Mouse (Mus musculus) naive thymus-derived CD4-positive, alpha-beta T cell, adult 2 months (primary cell): ENCODE measurements at regions not wholly inside any gene's neighbourhood (a gene's known extent, or its start where the extent isn't known, plus 50 kb on each side); places are given as distances from the start of the nearest gene placed in this dataset.

Source experiments
- DNase-seq: peaks from one replicate; pipeline ENCODE4 v3.0.0-alpha.2; 2011; ENCODE audit warnings: low read depth

DNA sequence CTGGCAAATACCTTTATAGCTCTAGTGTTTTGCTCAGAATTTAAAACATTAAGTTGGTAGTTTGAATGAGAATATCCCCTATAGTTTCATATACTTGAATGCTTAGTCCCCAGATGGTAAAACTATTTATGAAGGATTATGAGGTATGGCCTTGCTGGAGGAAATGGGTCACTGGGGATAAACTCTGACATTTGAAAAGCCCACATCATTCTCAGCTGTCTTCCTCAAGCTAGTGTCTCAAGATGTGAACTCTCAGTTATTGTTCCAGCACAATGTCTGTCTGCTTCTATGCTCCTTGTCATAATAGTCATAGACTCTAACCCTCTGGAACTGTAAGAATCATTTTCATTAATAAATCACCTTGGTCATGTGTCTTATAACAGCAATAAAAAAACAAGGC, 2004.1 kb upstream of the Gm8797 start:
- no peak for DNase-seq

- peak; percentile 1 for DNase-seq
Measured at GRCm38 (mm10) chr3:3751596-3752251, 1998.9 kb upstream of the Gm8797 start.

DNA sequence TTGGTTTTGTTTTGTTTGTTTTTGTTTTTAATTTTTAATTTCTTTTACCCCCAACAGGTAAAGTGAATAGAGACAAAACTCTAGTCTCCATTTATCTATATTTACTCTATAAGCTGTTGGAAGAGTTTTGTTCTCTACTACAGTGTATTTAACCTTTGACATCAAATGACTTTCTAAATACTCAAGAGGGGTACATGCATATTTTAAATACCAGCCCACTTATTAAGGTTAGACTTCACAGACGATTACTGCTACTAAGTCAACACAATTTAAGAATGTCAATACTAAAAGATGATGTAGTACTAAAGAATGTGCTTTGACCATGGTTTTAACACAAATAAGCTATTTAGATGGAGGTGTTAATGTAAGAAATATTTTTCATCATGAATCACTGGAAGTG, 1989.3 kb upstream of the Gm8797 start:
- DNase-seq, result no peak

GRCm38 (mm10) chr3:3784200-3784599, 1966.4 kb upstream of the Gm8797 start:
- no peak for DNase-seq

DNA sequence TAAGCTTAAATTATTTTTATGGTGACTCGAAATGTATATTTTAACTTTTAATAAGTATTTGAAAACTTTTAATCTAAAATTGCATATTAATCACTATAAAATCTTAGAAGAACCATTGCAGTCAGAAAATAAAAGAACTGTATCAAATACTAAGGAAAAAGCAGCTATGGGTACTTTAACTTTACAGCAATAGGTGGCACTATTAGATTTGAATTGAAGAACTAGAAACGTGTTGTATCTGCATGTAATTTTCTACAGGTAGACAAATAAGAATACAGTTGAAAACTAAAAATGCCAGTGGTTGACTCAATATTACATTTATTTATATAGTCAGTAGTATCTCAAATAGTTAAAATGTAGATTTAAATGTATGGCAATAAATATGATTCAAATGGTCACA, 1964.6 kb upstream of the Gm8797 start:
- DNase-seq, result no peak

- no peak for DNase-seq
Measured at GRCm38 (mm10) chr3:3807821-3808220, 1942.8 kb upstream of the Gm8797 start.

GRCm38 (mm10) chr3:3829020-3829419, 1921.6 kb upstream of the Gm8797 start:
- no peak for DNase-seq

- no peak for DNase-seq
Measured at GRCm38 (mm10) chr3:3831411-3832286, 1919.0 kb upstream of the Gm8797 start.
